Mouse (Mus musculus) limb, embryonic 14.5 days (tissue): ENCODE measurements around the gene Alcam. TPM values are rescaled to one million over a fixed set of nuclear protein-coding genes. Genes with fewer than 3 reads are reported as not detected.

ENCODE experiments used
- ATAC-seq: fragments of 200-750 bp; cut with Nextera tagmentation; 2 replicates; pipeline ENCODE4 v1.8.0; 2017; ENCODE audit warnings: low read depth, moderate number of reproducible peaks, moderate TSS enrichment; ENCODE audit not compliant: low FRiP score
- DNase-seq: peaks from one replicate; pipeline ENCODE4 v3.0.0-alpha.2; 2015; ENCODE audit warnings: low spot score
- H3K27ac ChIP-seq: fragments of 300-500 bp; sonication (generic); replicated peaks from 2 replicates; pipeline ENCODE4 v1.5.1; 2014; ENCODE audit warnings: low read depth, mild to moderate bottlenecking, low read length, moderate library complexity, mixed read lengths
- H3K27me3 ChIP-seq: fragments of 300-500 bp; sonication (generic); 2 replicates; pipeline ENCODE4 v1.6.1; 2014; ENCODE audit warnings: low read length, mixed read lengths; ENCODE audit not compliant: control insufficient read depth, insufficient read depth
- H3K36me3 ChIP-seq: fragments of 300-500 bp; sonication (generic); 2 replicates; pipeline ENCODE4 v1.6.1; 2014; ENCODE audit warnings: mild to moderate bottlenecking, low read length, moderate library complexity, mixed read lengths; ENCODE audit not compliant: control insufficient read depth, insufficient read depth
- H3K4me1 ChIP-seq: fragments of 300-500 bp; sonication (generic); 2 replicates; pipeline ENCODE4 v1.6.1; 2014; ENCODE audit warnings: antibody characterized with exemption, low read length, mixed read lengths; ENCODE audit not compliant: control insufficient read depth, insufficient read depth
- H3K4me2 ChIP-seq: fragments of 300-500 bp; sonication (generic); replicated peaks from 2 replicates; pipeline ENCODE4 v1.6.1; 2014; ENCODE audit warnings: low read depth, mild to moderate bottlenecking, low read length, moderate library complexity; ENCODE audit not compliant: severe bottlenecking
- H3K4me3 ChIP-seq: fragments of 300-500 bp; sonication (generic); replicated peaks from 2 replicates; pipeline ENCODE4 v1.5.1; 2014; ENCODE audit warnings: low read length
- H3K9ac ChIP-seq: fragments of 300-500 bp; sonication (generic); 2 replicates; pipeline ENCODE4 v1.6.1; 2014; ENCODE audit warnings: mild to moderate bottlenecking, low read depth, low read length, moderate library complexity; ENCODE audit not compliant: severe bottlenecking
- H3K9me3 ChIP-seq: fragments of 300-500 bp; sonication (generic); 2 replicates; pipeline ENCODE4 v1.6.1; 2016; ENCODE audit warnings: low read length; ENCODE audit not compliant: control insufficient read depth
- POLR2A ChIP-seq: fragments of 200-500 bp; IDR thresholded peaks from 2 replicates; pipeline ENCODE4 v1.8.0; 2012; ENCODE audit warnings: inconsistent platforms, mild to moderate bottlenecking, moderate library complexity, borderline replicate concordance; ENCODE audit not compliant: insufficient read depth, insufficient read length; ENCODE audit errors: extremely low read depth
- WGBS: fragments of 180-500 bp; shearing (Covaris S2); extraction: QIAGEN DNeasy Blood & Tissue Kit; methylation state at CpG from one replicate; pipeline ENCODE4 v1.1.7; 2014; 5-methylcytosine and 5-hydroxymethylcytosine counted together
- polyA plus RNA-seq, 2 experiments: library from polyadenylated mRNA; depleted of rRNA in 1 of 2; stranded (reverse) in 1 of 2; unstranded in 1 of 2; fragments of >200 nt; fragmentation: Nextera tagmentation in 1 of 2; extraction: Ambion mirVana in 1 of 2; gene quantifications; 2 replicates each; pipeline versions ENCODE4 v1.2.1 to v1.2.3; 2012 to 2014

Alcam gene
- polyA plus RNA-seq, 2 experiments, result 52.2 to 56.0 TPM

DNA sequence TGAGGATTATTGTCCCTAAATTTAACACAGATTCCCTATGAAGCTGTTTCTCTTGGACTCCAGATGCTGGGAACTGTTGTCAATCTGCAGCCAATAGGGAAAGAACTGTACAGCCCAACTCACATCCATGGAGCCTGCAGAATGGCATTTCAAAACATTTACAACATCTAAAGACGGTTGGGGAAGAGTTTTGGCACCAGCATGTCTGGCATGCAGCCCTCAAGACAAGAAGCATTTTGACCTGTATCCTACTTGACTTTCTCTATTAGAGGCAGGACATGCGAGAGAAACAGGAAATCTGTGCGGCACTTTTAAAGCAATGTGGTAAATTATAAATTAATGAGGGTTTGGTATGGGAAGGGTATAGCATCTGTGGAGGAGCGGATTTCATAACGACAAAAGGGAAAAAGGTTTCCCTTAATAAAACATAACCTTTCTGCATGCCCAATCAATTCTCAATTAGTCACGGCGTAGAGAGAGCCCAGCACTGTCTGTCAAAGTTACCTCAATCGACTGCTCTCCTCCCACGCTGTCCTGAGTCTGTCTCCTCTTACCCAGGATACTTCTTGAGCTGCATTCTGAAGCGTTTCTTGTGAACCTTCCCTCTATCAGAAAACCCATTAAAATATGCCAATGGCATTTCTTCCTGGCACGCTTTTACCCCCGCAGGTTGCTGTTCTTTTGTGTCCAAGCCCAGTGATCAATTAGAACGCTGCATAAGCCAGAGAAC is 70.3 kb downstream of the Alcam start:
- Histone ChIP-seq H3K4me3 (no peak overlapping the region), H3K4me1 (peaks cover 9% of the 10 kb centered on the region; the same call in 1 of the 2 replicates), H3K9me3 (no peaks in the 10 kb centered on the region), H3K4me2 (no peak overlapping the region), H3K36me3 (no peaks in the 10 kb centered on the region), H3K27ac (no peak overlapping the region), H3K9ac (no peak overlapping the region), H3K27me3 (no peaks in the 10 kb centered on the region)
- TF ChIP-seq POLR2A, result no peak
- DNase-seq, result no peak
- WGBS, result 36% methylated on average over 13 of the region's 13 CpGs
- ATAC-seq, result no peak

GRCm38 (mm10) chr16:52378811-52379597 is 74.9 kb downstream of the Alcam start:
- WGBS, result 45% methylated on average over 7 of the region's 7 CpGs
- TF ChIP-seq POLR2A, result no peak
- no peak overlapping the region for H3K4me2 ChIP-seq
- no peaks in the 10 kb centered on the region for H3K36me3 ChIP-seq
- H3K27me3 ChIP-seq, result no peaks in the 10 kb centered on the region
- no peak overlapping the region for H3K9ac ChIP-seq
- no peak overlapping the region for H3K27ac ChIP-seq
- H3K9me3 ChIP-seq, result no peaks in the 10 kb centered on the region
- H3K4me3 ChIP-seq, result no peak overlapping the region
- peaks cover 9% of the 10 kb centered on the region; the same call in 1 of the 2 replicates for H3K4me1 ChIP-seq
- DNase-seq (peak; percentile 70), ATAC-seq (no peak; the same call in 1 of the 2 replicates)

- 91% methylated on average over 2 of the region's 2 CpGs for WGBS
- Histone ChIP-seq H3K27me3 (no peaks in the 10 kb centered on the region), H3K4me1 (peaks cover 6% of the 10 kb centered on the region; the same call in 1 of the 2 replicates), H3K36me3 (no peaks in the 10 kb centered on the region), H3K27ac (no peak overlapping the region), H3K4me3 (no peak overlapping the region), H3K9ac (no peak overlapping the region), H3K9me3 (no peaks in the 10 kb centered on the region), H3K4me2 (no peak overlapping the region)
- TF ChIP-seq POLR2A, result no peak
- ATAC-seq, result no peak
- no peak for DNase-seq
Measured at GRCm38 (mm10) chr16:52376827-52377226, 77.0 kb downstream of the Alcam start.

GRCm38 (mm10) chr16:52371956-52372355 is 81.9 kb downstream of the Alcam start:
- no peak for TF ChIP-seq POLR2A

DNA sequence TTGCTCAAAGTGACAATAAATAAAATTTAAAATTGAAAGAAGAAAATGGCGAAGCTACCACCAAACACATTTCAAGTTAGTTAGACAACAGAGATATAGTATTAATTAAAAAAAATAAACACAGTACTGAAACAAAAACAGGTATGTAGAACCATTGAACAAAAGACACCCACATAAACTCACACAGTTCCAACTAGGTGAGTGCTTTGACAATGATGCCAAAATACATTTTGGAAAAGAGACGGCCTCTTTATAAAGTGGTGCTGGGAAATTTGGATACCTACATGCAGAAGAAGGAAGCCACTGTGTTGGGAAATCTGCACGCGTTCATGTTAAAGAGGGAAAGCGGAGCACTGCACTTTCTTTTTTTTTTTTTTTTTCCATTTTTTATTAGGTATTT is 85.4 kb downstream of the Alcam start:
- no peak for TF ChIP-seq POLR2A
- ATAC-seq (no peak), DNase-seq (no peak)
- Histone ChIP-seq H3K4me1 (no peaks in the 10 kb centered on the region), H3K36me3 (no peaks in the 10 kb centered on the region), H3K4me2 (no peak overlapping the region), H3K9me3 (no peaks in the 10 kb centered on the region), H3K27me3 (no peaks in the 10 kb centered on the region), H3K4me3 (no peak overlapping the region), H3K27ac (no peak overlapping the region), H3K9ac (no peak overlapping the region)
- 95% methylated on average over 5 of the region's 5 CpGs for WGBS

More at GRCm38 (mm10) chr16:52371956-52372355, 81.9 kb downstream of the Alcam start:
- Histone ChIP-seq H3K4me2 (no peak overlapping the region), H3K36me3 (no peaks in the 10 kb centered on the region), H3K9me3 (no peaks in the 10 kb centered on the region), H3K4me3 (no peak overlapping the region), H3K27ac (no peak overlapping the region), H3K4me1 (no peaks in the 10 kb centered on the region), H3K27me3 (no peaks in the 10 kb centered on the region), H3K9ac (no peak overlapping the region)
- 75% methylated on average over 2 of the region's 2 CpGs for WGBS
- no peak for ATAC-seq
- DNase-seq, result no peak
